In the genomic region with DNA sequence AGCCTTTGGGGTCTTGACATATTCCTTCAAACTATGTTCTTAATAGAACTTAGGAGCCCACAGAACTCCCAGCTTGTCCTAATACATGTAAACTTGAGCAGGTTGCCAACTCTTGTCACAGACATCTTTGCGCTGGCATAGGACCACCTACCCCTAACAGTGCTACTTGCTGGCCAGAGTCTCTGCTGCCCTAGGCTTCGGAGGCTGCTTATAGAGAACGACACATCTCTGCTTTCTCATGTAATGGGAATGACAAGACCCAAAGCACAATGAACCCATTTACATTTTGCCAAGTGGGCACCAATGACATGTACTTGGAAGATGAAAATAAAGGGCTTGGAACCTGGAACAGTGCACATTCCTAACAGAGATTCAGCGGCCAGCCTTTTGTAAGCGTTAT, we compare ENCODE assay signal across 18 mouse cellular contexts.
DNase-seq lines count a peak whose midpoint lies in the region; ATAC-seq and TF ChIP-seq lines count a peak whose summit lies in the region.
"Had no signal": no experiment of that assay in that cellular context is flagged by ENCODE, and none has a peak within 500 bp of the region (broad histone marks: within the 10 kb centered on the region; RNA-seq: fewer than 3 reads in every experiment).

No protein-coding gene starts in this region.

- TF ChIP-seq CTCF in midbrain, postnatal 0 days (IDR thresholded peaks at IDR 0.05) = no peak

- H3K4me3 ChIP-seq in heart, embryonic 16.5 days (ENCODE audit: low read length) = no peak overlapping the region
- H3K4me3 ChIP-seq in midbrain, embryonic 12.5 days = no peak overlapping the region
- no peak overlapping the region for H3K4me3 ChIP-seq in midbrain, embryonic 14.5 days (replicated peaks; ENCODE audit: low read depth, low read length)
- H3K4me3 ChIP-seq in midbrain, postnatal 0 days (ENCODE audit: low read depth, low read length) = no peak overlapping the region
- H3K4me3 ChIP-seq: left cerebral cortex, adult 2 months; limb, embryonic 13.5 days had no signal

- peak; percentile 57 to 74 for DNase-seq in cerebellum, postnatal 10 days
- DNase-seq in cerebellum, postnatal 36 days = no peak
- DNase-seq in heart, postnatal 36 days = no peak
- no peak for DNase-seq in midbrain, embryonic 14.5 days
- peak; percentile 47 for DNase-seq in midbrain, postnatal 0 days (ENCODE audit: low spot score)
- DNase-seq in frontal cortex, postnatal 10 days (ENCODE audit: low spot score in 2 of 2) = no peak
- DNase-seq: cerebellum, adult 9-11 months; heart, postnatal 4 days; kidney, adult 2 months; kidney, postnatal 14 days; thymus, adult 18-20 months had no signal

- H3K4me2 ChIP-seq in heart, embryonic 16.5 days (ENCODE audit: low read depth, low read length) = no peak overlapping the region
- H3K4me2 ChIP-seq in midbrain, embryonic 12.5 days (replicated peaks) = no peak overlapping the region
- H3K4me2 ChIP-seq in midbrain, embryonic 14.5 days (ENCODE audit: low read length) = no peak overlapping the region
- no peak overlapping the region for H3K4me2 ChIP-seq in midbrain, postnatal 0 days (ENCODE audit: low read depth, low read length, poor library complexity, severe bottlenecking)
- H3K4me2 ChIP-seq: limb, embryonic 13.5 days had no signal

- H3K4me1 ChIP-seq in heart, embryonic 16.5 days (ENCODE audit: control insufficient read depth, insufficient read depth, low read length) = peaks cover 21% of the 10 kb centered on the region
- peaks cover 28% of the 10 kb centered on the region for H3K4me1 ChIP-seq in midbrain, embryonic 12.5 days
- H3K4me1 ChIP-seq in midbrain, embryonic 14.5 days (ENCODE audit: control insufficient read depth, insufficient read depth, low read length) = peaks cover 18% of the 10 kb centered on the region
- no peaks in the 10 kb centered on the region for H3K4me1 ChIP-seq in midbrain, postnatal 0 days (ENCODE audit: insufficient read depth, low read length)

- intact Hi-C loops in heart, postnatal 36 days (cut with DNase I) = loop anchor here (5.0 kb wide), 1 partner anchor 191 kb away; no protein-coding TSS in a partner anchor

- 94% methylated on average over 5 of the region's 5 CpGs for WGBS in heart, embryonic 16.5 days
- 69% methylated on average over 5 of the region's 5 CpGs for WGBS in midbrain, embryonic 12.5 days
- 62% methylated on average over 5 of the region's 5 CpGs for WGBS in midbrain, embryonic 14.5 days
- 52% methylated on average over 5 of the region's 5 CpGs for WGBS in midbrain, postnatal 0 days

- H3K27me3 ChIP-seq in heart, embryonic 16.5 days (ENCODE audit: control insufficient read depth, insufficient read depth, low read length) = no peaks in the 10 kb centered on the region
- no peaks in the 10 kb centered on the region for H3K27me3 ChIP-seq in midbrain, embryonic 12.5 days
- H3K27me3 ChIP-seq in midbrain, embryonic 14.5 days (ENCODE audit: control insufficient read depth, insufficient read depth, low read length) = no peaks in the 10 kb centered on the region
- no peaks in the 10 kb centered on the region for H3K27me3 ChIP-seq in midbrain, postnatal 0 days (ENCODE audit: insufficient read depth, low read length)
- H3K27me3 ChIP-seq: limb, embryonic 13.5 days had no signal

- no peaks in the 10 kb centered on the region for H3K36me3 ChIP-seq in heart, embryonic 16.5 days (ENCODE audit: control insufficient read depth, insufficient read depth)
- no peaks in the 10 kb centered on the region for H3K36me3 ChIP-seq in midbrain, embryonic 12.5 days
- no peaks in the 10 kb centered on the region for H3K36me3 ChIP-seq in midbrain, embryonic 14.5 days (ENCODE audit: control insufficient read depth, insufficient read depth, low read length)
- no peaks in the 10 kb centered on the region for H3K36me3 ChIP-seq in midbrain, postnatal 0 days (ENCODE audit: insufficient read depth, low read length)
- H3K36me3 ChIP-seq: G1E; limb, embryonic 13.5 days had no signal

- H3K27ac ChIP-seq in heart, embryonic 16.5 days (ENCODE audit: low read length) = peak overlapping the region; percentile 40
- peak overlapping the region; percentile 97 for H3K27ac ChIP-seq in midbrain, embryonic 12.5 days (replicated peaks)
- H3K27ac ChIP-seq in midbrain, embryonic 14.5 days (replicated peaks; ENCODE audit: low read depth, low read length) = no peak overlapping the region
- H3K27ac ChIP-seq in midbrain, postnatal 0 days (ENCODE audit: low read depth, low read length) = no peak overlapping the region
- H3K27ac ChIP-seq: left cerebral cortex, adult 2 months; limb, embryonic 13.5 days; liver, embryonic 14.5 days had no signal

- H3K9me3 ChIP-seq in heart, embryonic 16.5 days (replicated peaks; ENCODE audit: control insufficient read depth, low read length) = no peaks in the 10 kb centered on the region
- H3K9me3 ChIP-seq in midbrain, embryonic 12.5 days = no peaks in the 10 kb centered on the region
- H3K9me3 ChIP-seq in midbrain, embryonic 14.5 days (ENCODE audit: control insufficient read depth, low read length) = no peaks in the 10 kb centered on the region
- no peaks in the 10 kb centered on the region for H3K9me3 ChIP-seq in midbrain, postnatal 0 days (ENCODE audit: low read length)
- H3K9me3 ChIP-seq: G1E; limb, embryonic 13.5 days had no signal

- no peak overlapping the region for H3K9ac ChIP-seq in heart, embryonic 16.5 days (ENCODE audit: low read length)
- H3K9ac ChIP-seq in midbrain, embryonic 12.5 days (replicated peaks) = no peak overlapping the region
- no peak overlapping the region for H3K9ac ChIP-seq in midbrain, embryonic 14.5 days (replicated peaks; ENCODE audit: low read length)
- no peak overlapping the region for H3K9ac ChIP-seq in midbrain, postnatal 0 days (replicated peaks; ENCODE audit: low read length, poor library complexity, severe bottlenecking)
- H3K9ac ChIP-seq: limb, embryonic 13.5 days; liver, embryonic 14.5 days had no signal

- ATAC-seq in heart, embryonic 16.5 days (replicated peaks; ENCODE audit: extremely low read depth, insufficient read depth, low FRiP score) = no peak
- ATAC-seq in midbrain, embryonic 12.5 days (ENCODE audit: low FRiP score, low read depth) = no peak
- no peak for ATAC-seq in midbrain, embryonic 14.5 days (ENCODE audit: low FRiP score, low TSS enrichment)
- no peak for ATAC-seq in midbrain, postnatal 0 days (ENCODE audit: low FRiP score)
- ATAC-seq: CD4-positive, CD25-positive, alpha-beta regulatory T cell, adult 4 months had no signal

Comparison
In these comparisons a context has a peak if more than half of its experiments do, and no peak if none do; other contexts are left out.
1. DNase-seq: peak in cerebellum, postnatal 10 days (2 of 2) and midbrain, postnatal 0 days (single experiment); none in cerebellum, postnatal 36 days (0 of 2), heart, postnatal 36 days (0 of 2), midbrain, embryonic 14.5 days (single experiment) and frontal cortex, postnatal 10 days (0 of 2).
2. H3K27ac ChIP-seq: peak in heart, embryonic 16.5 days (single experiment) and midbrain, embryonic 12.5 days (single experiment); none in midbrain, embryonic 14.5 days (single experiment) and midbrain, postnatal 0 days (single experiment).